Mouse (Mus musculus): ENCODE results near the gene Minpp1. TPM values are rescaled to one million over a fixed set of nuclear protein-coding genes. Genes with fewer than 3 reads are reported as not detected.
A peak's percentile ranks its signal among the peaks of the same experiment; 100 is the strongest.

Minpp1 gene
- total RNA-seq, 2 experiments from 2014 or later = 30.8 to 36.7 TPM

DNA sequence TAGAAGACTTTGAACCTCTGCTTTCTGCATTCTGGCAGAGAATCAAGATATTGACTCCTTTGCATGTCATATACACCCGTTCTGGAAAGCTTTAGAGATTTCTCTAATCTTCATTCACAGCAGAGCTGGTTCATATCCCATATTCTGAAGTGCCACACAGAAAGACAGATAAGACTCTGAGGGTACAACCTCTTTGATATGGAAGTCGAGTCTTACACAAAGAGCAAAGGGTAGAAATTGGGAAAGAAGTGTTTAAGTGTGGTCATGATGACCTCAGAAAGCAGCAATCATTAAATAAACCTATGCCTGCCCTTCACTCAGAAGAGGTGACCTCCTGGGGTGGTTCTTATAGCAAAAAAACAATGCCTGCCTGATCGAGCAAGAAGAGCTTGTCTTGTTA lies 43.2 kb downstream of the Minpp1 start:
- DNase-seq = no peak

DNA sequence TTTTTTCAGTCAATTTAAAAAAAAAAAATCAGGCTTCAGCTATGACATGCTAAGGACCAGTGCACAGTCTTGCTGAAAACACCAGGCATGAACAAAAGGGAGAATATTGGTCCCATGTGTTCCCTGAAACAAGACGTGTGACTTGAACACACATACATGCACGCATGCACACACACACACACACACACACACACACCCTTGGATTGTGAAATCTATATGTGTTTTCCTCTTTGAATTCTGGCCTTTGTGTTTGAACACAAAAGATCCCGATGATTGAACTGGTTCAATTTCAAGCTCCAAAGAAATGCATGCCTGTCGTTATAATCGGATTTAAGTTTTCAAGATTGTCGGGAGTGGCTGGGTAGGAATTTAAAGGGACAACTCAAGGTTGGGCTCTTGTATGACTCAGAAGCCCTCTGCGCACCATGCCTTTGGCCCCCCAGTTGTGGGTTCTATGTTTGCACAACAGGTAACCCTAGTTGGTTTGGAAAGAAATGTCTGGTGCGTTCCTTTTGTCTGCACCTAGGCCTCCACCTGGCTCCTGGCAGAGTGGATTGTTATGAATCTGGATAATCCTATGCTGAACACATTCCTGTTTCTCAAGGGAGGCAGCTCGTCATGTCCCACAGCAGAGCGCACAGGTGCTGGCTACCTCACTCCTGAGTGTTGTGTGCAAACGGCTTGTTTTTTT lies 43.8 kb downstream of the Minpp1 start:
- DNase-seq = no peak

- no peak for DNase-seq
These were observed 44.7 kb downstream of the Minpp1 start for GRCm38 (mm10) chr19:32530296-32530695.

DNA sequence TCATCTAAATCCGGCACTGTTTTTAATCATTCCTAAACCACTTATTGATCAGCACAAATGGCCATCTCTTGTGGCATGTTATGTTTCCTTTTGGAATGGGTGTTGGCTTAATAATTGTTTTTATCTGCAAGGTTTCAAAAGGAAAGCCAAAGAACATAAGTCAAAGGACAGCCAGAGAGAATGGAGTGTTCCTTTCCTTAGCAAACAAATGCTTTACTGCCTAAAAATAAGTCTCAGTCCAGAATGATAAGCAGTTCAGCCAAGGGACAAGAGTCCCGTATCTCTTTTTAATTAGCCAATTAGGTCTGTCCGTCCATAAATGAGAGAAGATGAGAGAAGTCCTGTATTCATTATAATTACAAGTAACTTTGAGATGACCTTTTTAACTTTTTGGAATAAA lies 46.8 kb downstream of the Minpp1 start:
- no peak for DNase-seq

DNA sequence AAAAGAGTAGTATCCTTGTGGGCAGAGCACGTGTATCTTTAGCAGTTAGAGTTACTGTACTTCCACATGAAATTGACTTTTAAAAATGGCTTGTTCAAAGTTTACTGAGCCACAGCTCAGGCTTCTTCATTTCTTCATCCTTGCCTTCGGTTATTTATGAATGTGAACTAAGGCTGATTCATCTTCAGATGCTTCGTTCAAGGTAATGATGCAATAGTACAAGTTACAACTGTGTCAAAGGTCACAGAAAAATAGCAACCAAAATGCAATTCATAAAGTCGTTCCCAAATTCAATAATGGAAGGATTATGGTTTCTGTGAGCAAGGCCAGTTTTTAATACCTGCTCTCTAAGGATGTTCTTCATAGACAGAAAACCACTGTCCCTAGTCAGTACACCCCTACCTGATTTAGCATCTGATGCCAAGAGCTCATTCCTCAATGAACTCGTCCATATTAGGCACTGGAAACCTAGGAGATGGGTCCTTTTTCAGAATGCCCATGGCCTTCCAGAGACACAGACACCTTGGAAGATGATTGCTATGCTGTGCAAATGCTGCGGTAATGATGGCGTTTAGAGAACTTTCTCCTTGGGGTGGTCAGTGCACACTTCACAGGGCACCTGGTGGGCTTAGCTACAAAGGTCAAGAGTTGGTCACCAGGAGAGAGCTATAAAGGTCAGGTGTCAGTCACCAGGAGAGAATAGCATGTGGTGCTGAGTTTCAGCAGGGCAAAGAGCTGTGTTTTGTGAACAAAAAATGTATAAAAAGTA lies 47.4 kb downstream of the Minpp1 start:
- DNase-seq = no peak

DNA sequence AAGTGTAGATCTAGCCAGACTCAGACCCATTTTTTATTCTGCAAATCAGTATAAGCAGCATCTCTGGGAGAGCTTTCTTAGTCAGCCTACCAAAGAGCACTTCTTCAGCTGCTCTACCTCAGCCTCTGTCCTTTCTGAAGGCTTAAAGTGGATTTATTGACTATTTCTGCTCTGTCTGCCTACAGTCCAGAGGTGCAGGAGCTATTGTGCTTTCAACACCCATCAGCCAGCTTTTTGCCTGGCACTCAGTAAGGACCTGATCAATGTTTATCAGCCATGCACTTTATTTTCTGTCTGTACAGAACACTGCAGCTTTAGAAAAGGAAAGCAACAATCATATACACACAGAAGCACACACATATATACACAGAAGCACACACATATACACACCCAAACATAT lies 49.3 kb downstream of the Minpp1 start:
- no peak for DNase-seq

DNA sequence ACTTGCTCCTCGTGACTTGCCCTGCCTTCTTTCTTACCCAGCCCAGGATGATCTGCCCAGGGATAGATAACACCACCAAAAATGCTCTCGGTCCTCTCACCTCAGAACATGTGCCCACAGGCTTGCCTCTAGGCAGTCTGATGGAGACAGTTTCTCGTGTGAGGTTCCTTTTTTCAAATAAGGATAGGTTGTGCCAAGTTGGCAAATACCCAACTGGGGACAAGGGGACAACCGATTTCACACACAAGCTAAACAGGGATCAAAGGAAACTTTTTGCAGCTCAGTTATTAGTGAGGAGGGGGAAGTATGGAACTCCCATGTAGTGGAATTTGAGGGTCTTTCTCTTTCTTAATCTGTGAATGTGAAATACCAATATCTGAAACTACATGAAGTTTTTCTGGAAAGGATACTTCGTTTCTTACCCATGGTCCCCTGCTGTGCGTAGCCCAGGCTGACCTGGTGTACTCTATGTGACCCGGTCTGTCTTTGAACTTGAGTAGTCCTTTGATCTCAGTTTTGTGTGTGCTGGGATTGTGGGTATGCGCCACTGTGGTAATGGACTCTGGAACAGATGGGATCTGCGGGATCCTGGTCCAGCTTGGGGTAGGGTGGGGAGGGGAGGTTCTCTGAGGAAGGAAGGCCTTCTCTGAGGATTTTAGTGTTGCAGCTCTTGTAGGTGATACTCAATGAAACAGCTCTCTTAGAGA lies 57.4 kb downstream of the Minpp1 start:
- DNase-seq = peak; percentile 45

DNA sequence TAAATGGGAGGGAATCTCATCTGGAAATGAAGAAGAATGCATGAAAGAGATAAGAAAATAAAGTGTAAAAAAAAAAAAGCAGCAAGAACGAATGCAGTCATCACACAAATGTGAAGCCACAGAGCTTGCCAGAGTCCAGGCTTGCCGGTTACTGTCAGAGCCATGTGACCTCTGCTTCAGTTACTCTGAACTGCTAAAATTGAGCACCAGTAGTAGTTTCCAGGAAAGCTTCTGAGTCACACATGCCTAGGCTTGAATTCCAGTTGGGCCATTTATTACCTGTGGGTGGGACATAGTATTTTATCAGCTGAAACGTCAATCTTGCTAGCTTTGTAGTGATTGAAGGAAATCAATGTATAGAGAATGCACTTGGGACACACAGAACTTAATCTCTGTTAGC lies 61.8 kb downstream of the Minpp1 start:
- DNase-seq = no peak

- DNase-seq = no peak
These were observed 62.6 kb downstream of the Minpp1 start for GRCm38 (mm10) chr19:32548202-32548601.

DNA sequence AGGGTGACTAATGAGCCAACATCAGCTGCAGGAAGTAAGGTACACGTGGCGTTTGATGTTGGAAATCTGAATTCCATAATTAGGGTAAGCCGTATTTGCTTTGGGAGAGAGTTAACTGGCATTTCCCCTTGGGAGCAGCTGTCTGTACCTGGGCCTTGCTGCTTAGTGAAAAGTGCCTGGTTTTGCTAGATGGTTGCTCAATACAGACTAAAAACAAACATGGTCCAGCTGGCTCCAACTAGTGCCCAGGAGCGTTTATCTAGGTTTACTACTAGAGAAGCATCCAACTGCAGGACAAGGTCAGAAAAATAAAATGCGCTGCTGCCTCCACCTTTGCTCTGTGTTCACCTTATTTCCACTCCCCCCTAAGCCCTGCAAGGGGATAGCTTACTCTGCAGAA lies 64.9 kb downstream of the Minpp1 start:
- DNase-seq = no peak

DNA sequence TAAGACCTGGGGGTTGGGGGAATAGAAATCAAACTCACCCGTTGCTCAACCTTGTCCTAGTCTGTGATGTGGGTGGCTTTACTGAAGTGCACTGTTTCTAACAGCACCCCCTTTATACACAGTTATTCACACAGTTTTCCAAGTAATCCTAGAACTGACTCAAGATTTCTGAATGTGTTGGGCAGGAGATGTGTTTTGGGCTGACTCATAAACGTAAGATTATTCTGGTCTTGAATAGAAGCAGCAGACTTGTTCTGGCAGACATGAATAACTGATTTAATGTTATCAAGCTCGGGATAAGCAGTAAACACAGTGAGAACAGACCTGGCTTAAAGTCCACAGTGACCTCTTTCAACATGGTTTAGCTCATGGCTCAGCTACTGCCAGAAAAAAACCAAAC lies 65.9 kb downstream of the Minpp1 start:
- DNase-seq = no peak

- no peak for DNase-seq
These were observed 66.5 kb downstream of the Minpp1 start for GRCm38 (mm10) chr19:32552106-32552505.

GRCm38 (mm10) chr19:32553310-32553709 lies 67.7 kb downstream of the Minpp1 start:
- DNase-seq = no peak

DNA sequence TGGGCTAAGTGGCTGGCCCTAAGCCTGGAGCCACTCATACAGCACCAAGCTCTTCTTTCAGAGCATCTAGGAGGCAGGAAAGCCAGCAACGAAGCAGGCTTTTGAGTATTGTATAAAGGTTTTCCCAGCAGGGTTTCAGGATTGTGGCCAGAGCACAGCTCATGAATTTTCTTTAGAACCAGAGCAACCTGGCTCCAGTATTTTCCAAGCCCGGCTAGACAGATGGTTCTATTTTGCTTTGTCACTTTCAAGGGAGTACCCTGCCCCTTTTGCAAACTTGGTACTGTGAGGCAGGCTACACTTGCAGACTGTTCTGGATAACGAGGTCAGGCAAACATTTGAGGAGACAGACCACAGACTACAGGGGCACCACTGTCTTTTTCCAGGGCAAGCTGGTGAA lies 69.7 kb downstream of the Minpp1 start:
- DNase-seq = no peak

Other genes with a start within 250 kb of the Minpp1 start
- 10 to 100 TPM; 56.3 to 58.4 TPM for gene Sgms1, start 96.1 kb upstream of the Minpp1 start, total RNA-seq (2021)
- gene Rpl9-ps6, start 19.2 kb upstream of the Minpp1 start, total RNA-seq (2021) = 100 to 1,000 TPM in 1 of 2 experiments, 10 to 100 TPM in 1; 64.8 to 136 TPM
- gene Papss2, start 110.0 kb downstream of the Minpp1 start, total RNA-seq (2021) = 10 to 100 TPM; 24.5 to 34.6 TPM